Mouse (Mus musculus): ENCODE results near the gene Trim46. TPM values are rescaled to one million over a fixed set of nuclear protein-coding genes. Genes with fewer than 3 reads are reported as not detected.

The Trim46 gene
- total and polyA plus RNA-seq, 2 experiments, result 0.16 to 0.18 TPM

DNA sequence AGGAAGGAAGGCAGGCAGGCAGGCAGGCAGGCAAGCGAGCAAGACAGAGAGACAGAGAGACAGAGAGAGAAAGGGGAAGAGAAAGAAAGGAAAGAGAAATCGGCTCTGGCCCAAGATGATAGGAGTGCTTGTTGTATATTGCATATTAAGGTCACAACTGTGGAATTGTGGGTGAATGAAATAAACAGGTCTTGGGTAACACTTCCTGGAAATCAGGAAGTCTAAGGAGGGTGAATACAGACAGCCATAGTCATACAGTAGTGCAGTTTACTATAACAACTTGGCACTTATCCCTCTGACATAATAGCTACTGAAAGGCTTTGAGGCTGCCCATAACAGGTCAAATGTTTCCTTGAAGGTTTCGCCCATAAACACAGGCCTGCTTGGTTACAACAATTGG lies 46.3 kb downstream of the Trim46 start:
- no peak for DNase-seq (ENCODE audit: extremely low read depth, low read depth, low spot score)
- H3K36me3 ChIP-seq (ENCODE audit: control insufficient read depth, insufficient read depth, low read length), result peaks cover 3% of the 10 kb centered on the region; the same call in 1 of the 2 replicates
- no peak overlapping the region for H3K9ac ChIP-seq (ENCODE audit: low read depth, low read length)
- TF ChIP-seq CTCF (IDR thresholded peaks at IDR 0.05; ENCODE audit: low read depth, low read length), result no peak
- TF ChIP-seq POLR2A (IDR thresholded peaks at IDR 0.05; ENCODE audit: extremely low read depth, insufficient read depth, low read length), result no peak
- peaks cover 5% of the 10 kb centered on the region; the same call in 1 of the 2 replicates for H3K79me2 ChIP-seq (ENCODE audit: control insufficient read depth, insufficient read depth, low read length)
- H3K4me3 ChIP-seq (ENCODE audit: insufficient read depth, low read depth, low read length), result no peak overlapping the region
- no peak overlapping the region for H3K27ac ChIP-seq (replicated peaks; ENCODE audit: insufficient read depth, low read depth, low read length)
- peaks cover 4% of the 10 kb centered on the region for H3K4me1 ChIP-seq (ENCODE audit: control insufficient read depth, insufficient read depth, low read length)
- H3K27me3 ChIP-seq (ENCODE audit: control insufficient read depth, insufficient read depth, low read length), result no peaks in the 10 kb centered on the region
- 77% methylated on average over 3 of the region's 3 CpGs for WGBS

GRCm38 (mm10) chr3:89195979-89196877 lies 49.9 kb downstream of the Trim46 start:
- Histone ChIP-seq H3K27me3 (ENCODE audit: control insufficient read depth, insufficient read depth, low read length) (no peaks in the 10 kb centered on the region), H3K36me3 (ENCODE audit: control insufficient read depth, insufficient read depth, low read length) (no peaks in the 10 kb centered on the region), H3K4me1 (ENCODE audit: control insufficient read depth, insufficient read depth, low read length) (no peaks in the 10 kb centered on the region), H3K9ac (ENCODE audit: low read depth, low read length) (peak overlapping the region; percentile 40), H3K79me2 (ENCODE audit: control insufficient read depth, insufficient read depth, low read length) (no peaks in the 10 kb centered on the region), H3K27ac (replicated peaks; ENCODE audit: insufficient read depth, low read depth, low read length) (no peak overlapping the region; the same call in 1 of the 2 replicates), H3K4me3 (ENCODE audit: insufficient read depth, low read depth, low read length) (peak overlapping the region; percentile 56)
- TF ChIP-seq POLR2A (IDR thresholded peaks at IDR 0.05; ENCODE audit: extremely low read depth, insufficient read depth, low read length), result 0 out of 2 replicates have a peak, but pooled peaks have one; percentile 13
- peak; percentile 68 for TF ChIP-seq CTCF (IDR thresholded peaks at IDR 0.05; ENCODE audit: low read depth, low read length)
- DNase-seq (ENCODE audit: extremely low read depth, low read depth, low spot score), result peak; percentile 72
- 14% methylated on average over 33 of the region's 33 CpGs for WGBS

DNA sequence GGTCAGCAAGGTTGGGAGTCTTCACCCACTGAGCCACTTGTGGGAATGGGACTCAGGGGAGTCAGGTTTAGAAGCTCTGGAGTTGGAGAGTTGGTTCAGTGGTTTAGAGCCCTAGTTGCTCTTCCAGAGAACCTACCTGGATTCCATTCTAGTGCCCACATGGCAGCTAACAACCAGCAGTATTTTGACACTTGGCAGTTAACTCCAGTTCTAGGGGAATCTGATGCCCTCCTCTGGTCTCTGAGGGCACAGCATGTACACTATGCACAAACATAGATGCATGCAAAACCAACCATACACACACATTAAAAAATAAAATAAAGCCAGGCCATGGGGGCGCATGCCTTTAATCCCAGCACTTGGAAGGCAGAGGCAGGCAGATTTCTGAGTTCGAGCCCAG lies 52.3 kb downstream of the Trim46 start:
- Histone ChIP-seq H3K27me3 (ENCODE audit: control insufficient read depth, insufficient read depth, low read length) (no peaks in the 10 kb centered on the region), H3K4me1 (ENCODE audit: control insufficient read depth, insufficient read depth, low read length) (no peaks in the 10 kb centered on the region), H3K36me3 (ENCODE audit: control insufficient read depth, insufficient read depth, low read length) (no peaks in the 10 kb centered on the region), H3K4me3 (ENCODE audit: insufficient read depth, low read depth, low read length) (no peak overlapping the region), H3K79me2 (ENCODE audit: control insufficient read depth, insufficient read depth, low read length) (no peaks in the 10 kb centered on the region), H3K9ac (ENCODE audit: low read depth, low read length) (no peak overlapping the region), H3K27ac (replicated peaks; ENCODE audit: insufficient read depth, low read depth, low read length) (no peak overlapping the region)
- 89% methylated on average over 2 of the region's 2 CpGs for WGBS
- no peak for TF ChIP-seq CTCF (IDR thresholded peaks at IDR 0.05; ENCODE audit: low read depth, low read length)
- TF ChIP-seq POLR2A (IDR thresholded peaks at IDR 0.05; ENCODE audit: extremely low read depth, insufficient read depth, low read length), result no peak
- DNase-seq (ENCODE audit: extremely low read depth, low read depth, low spot score), result no peak

- Histone ChIP-seq H3K4me1 (ENCODE audit: control insufficient read depth, insufficient read depth, low read length) (no peaks in the 10 kb centered on the region), H3K36me3 (ENCODE audit: control insufficient read depth, insufficient read depth, low read length) (no peaks in the 10 kb centered on the region), H3K4me3 (ENCODE audit: insufficient read depth, low read depth, low read length) (no peak overlapping the region), H3K27me3 (ENCODE audit: control insufficient read depth, insufficient read depth, low read length) (no peaks in the 10 kb centered on the region), H3K27ac (replicated peaks; ENCODE audit: insufficient read depth, low read depth, low read length) (no peak overlapping the region), H3K79me2 (ENCODE audit: control insufficient read depth, insufficient read depth, low read length) (no peaks in the 10 kb centered on the region), H3K9ac (ENCODE audit: low read depth, low read length) (no peak overlapping the region)
- WGBS, result 68% methylated on average over 1 of the region's 1 CpGs
- DNase-seq (ENCODE audit: extremely low read depth, low read depth, low spot score), result no peak
- TF ChIP-seq CTCF (IDR thresholded peaks at IDR 0.05; ENCODE audit: low read depth, low read length), result no peak
- TF ChIP-seq POLR2A (IDR thresholded peaks at IDR 0.05; ENCODE audit: extremely low read depth, insufficient read depth, low read length), result no peak
These were observed 52.8 kb downstream of the Trim46 start for GRCm38 (mm10) chr3:89193351-89193750.

GRCm38 (mm10) chr3:89190436-89190835 lies 55.7 kb downstream of the Trim46 start:
- H3K4me3 ChIP-seq (ENCODE audit: insufficient read depth, low read depth, low read length), result no peak overlapping the region
- no peak overlapping the region for H3K27ac ChIP-seq (replicated peaks; ENCODE audit: insufficient read depth, low read depth, low read length)

DNA sequence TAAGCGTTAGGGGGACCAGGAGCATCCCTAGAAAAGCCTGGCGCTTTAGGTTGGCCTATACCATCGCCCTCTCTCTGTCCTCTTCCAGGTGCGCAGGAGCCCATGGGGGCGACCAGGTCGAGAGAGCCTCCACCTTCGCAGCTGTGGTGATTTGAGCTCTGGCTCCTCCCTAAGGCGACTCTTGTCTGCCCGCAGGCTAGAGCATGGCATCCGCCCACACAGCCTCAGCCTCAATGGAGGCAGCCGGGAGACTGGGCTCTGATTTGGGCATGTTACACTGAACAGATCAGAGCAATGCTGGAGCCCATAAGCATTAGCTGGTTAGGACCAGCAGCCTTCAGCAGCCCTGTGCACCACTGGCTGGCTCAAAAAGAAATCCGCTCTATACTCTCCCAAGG lies 57.6 kb downstream of the Trim46 start:
- no peak for DNase-seq (ENCODE audit: extremely low read depth, low read depth, low spot score)
- 0 out of 2 replicates have a peak overlapping the region, but pooled peaks have one; percentile 7 for H3K27ac ChIP-seq (replicated peaks; ENCODE audit: insufficient read depth, low read depth, low read length)
- TF ChIP-seq POLR2A (IDR thresholded peaks at IDR 0.05; ENCODE audit: extremely low read depth, insufficient read depth, low read length) (no peak), CTCF (IDR thresholded peaks at IDR 0.05; ENCODE audit: low read depth, low read length) (no peak)
- H3K4me1 ChIP-seq (ENCODE audit: control insufficient read depth, insufficient read depth, low read length), result no peaks in the 10 kb centered on the region
- no peak overlapping the region for H3K9ac ChIP-seq (ENCODE audit: low read depth, low read length)
- no peaks in the 10 kb centered on the region for H3K79me2 ChIP-seq (ENCODE audit: control insufficient read depth, insufficient read depth, low read length)
- no peak overlapping the region for H3K4me3 ChIP-seq (ENCODE audit: insufficient read depth, low read depth, low read length)
- 87% methylated on average over 12 of the region's 12 CpGs for WGBS
- H3K27me3 ChIP-seq (ENCODE audit: control insufficient read depth, insufficient read depth, low read length), result no peaks in the 10 kb centered on the region
- H3K36me3 ChIP-seq (ENCODE audit: control insufficient read depth, insufficient read depth, low read length), result no peaks in the 10 kb centered on the region

More at GRCm38 (mm10) chr3:89190436-89190835, 55.7 kb downstream of the Trim46 start:
- 71% methylated on average over 8 of the region's 8 CpGs for WGBS
- DNase-seq (ENCODE audit: extremely low read depth, low read depth, low spot score), result no peak
- H3K9ac ChIP-seq (ENCODE audit: low read depth, low read length), result no peak overlapping the region
- no peaks in the 10 kb centered on the region for H3K36me3 ChIP-seq (ENCODE audit: control insufficient read depth, insufficient read depth, low read length)
- no peaks in the 10 kb centered on the region for H3K79me2 ChIP-seq (ENCODE audit: control insufficient read depth, insufficient read depth, low read length)
- H3K27me3 ChIP-seq (ENCODE audit: control insufficient read depth, insufficient read depth, low read length), result no peaks in the 10 kb centered on the region
- no peak for TF ChIP-seq POLR2A (IDR thresholded peaks at IDR 0.05; ENCODE audit: extremely low read depth, insufficient read depth, low read length)
- TF ChIP-seq CTCF (IDR thresholded peaks at IDR 0.05; ENCODE audit: low read depth, low read length), result no peak
- no peaks in the 10 kb centered on the region for H3K4me1 ChIP-seq (ENCODE audit: control insufficient read depth, insufficient read depth, low read length)

All from liver, adult 2 months (tissue).